Mouse (Mus musculus): ENCODE measurements around the gene Erc1. TPM values are rescaled to one million over a fixed set of nuclear protein-coding genes. Genes with fewer than 3 reads are reported as not detected.
"Not testable (repeated sequence)": the region's sequence is repeated elsewhere in the genome, so short reads cannot be mapped to it uniquely, and the experiment has no call there.

Erc1 gene
- polyA plus RNA-seq, 1 experiment = 3.0 TPM

- H3K4me1 ChIP-seq (ENCODE audit: control insufficient read depth, insufficient read depth, insufficient read length) = no peaks in the 10 kb centered on the region
- 87% methylated on average over 5 of the region's 5 CpGs for WGBS
- no peaks in the 10 kb centered on the region for H3K27me3 ChIP-seq (ENCODE audit: control insufficient read depth, insufficient read depth, low read length)
- no peak for DNase-seq (ENCODE audit: low read depth in 1 of 2, low spot score in 2 of 2)
- no peak for TF ChIP-seq POLR2A (IDR thresholded peaks at IDR 0.05; ENCODE audit: low read depth, low read length)
- no peak for TF ChIP-seq CTCF (IDR thresholded peaks at IDR 0.05; ENCODE audit: extremely low read depth, insufficient read depth, insufficient read length, insufficient replicate concordance)
- no peak overlapping the region for H3K27ac ChIP-seq (ENCODE audit: insufficient read depth, low read length)
- no peaks in the 10 kb centered on the region for H3K36me3 ChIP-seq (ENCODE audit: control insufficient read depth, insufficient read depth, low read length)
- no peak overlapping the region for H3K4me3 ChIP-seq (ENCODE audit: extremely low read depth, insufficient read depth, insufficient read length)
Observed at GRCm38 (mm10) chr6:119829951-119830350, 18.0 kb downstream of the Erc1 start.

GRCm38 (mm10) chr6:119828165-119828564 is 19.8 kb downstream of the Erc1 start:
- Histone ChIP-seq H3K4me3 (ENCODE audit: extremely low read depth, insufficient read depth, insufficient read length) (no peak overlapping the region), H3K36me3 (ENCODE audit: control insufficient read depth, insufficient read depth, low read length) (no peaks in the 10 kb centered on the region), H3K4me1 (ENCODE audit: control insufficient read depth, insufficient read depth, insufficient read length) (no peaks in the 10 kb centered on the region), H3K27me3 (ENCODE audit: control insufficient read depth, insufficient read depth, low read length) (no peaks in the 10 kb centered on the region), H3K27ac (ENCODE audit: insufficient read depth, low read length) (no peak overlapping the region)
- no peak for DNase-seq (ENCODE audit: low read depth in 1 of 2, low spot score in 2 of 2)
- WGBS = 95% methylated on average over 1 of the region's 1 CpGs
- TF ChIP-seq CTCF (IDR thresholded peaks at IDR 0.05; ENCODE audit: extremely low read depth, insufficient read depth, insufficient read length, insufficient replicate concordance) (no peak), POLR2A (IDR thresholded peaks at IDR 0.05; ENCODE audit: low read depth, low read length) (no peak)

- no peaks in the 10 kb centered on the region for H3K27me3 ChIP-seq (ENCODE audit: control insufficient read depth, insufficient read depth, low read length)
- no peak for DNase-seq (ENCODE audit: low read depth in 1 of 2, low spot score in 2 of 2)
- WGBS = 91% methylated on average over 4 of the region's 4 CpGs
- H3K27ac ChIP-seq (ENCODE audit: insufficient read depth, low read length) = no peak overlapping the region
- no peak overlapping the region for H3K4me3 ChIP-seq (ENCODE audit: extremely low read depth, insufficient read depth, insufficient read length)
- TF ChIP-seq CTCF (IDR thresholded peaks at IDR 0.05; ENCODE audit: extremely low read depth, insufficient read depth, insufficient read length, insufficient replicate concordance) (no peak), POLR2A (IDR thresholded peaks at IDR 0.05; ENCODE audit: low read depth, low read length) (no peak)
- no peaks in the 10 kb centered on the region for H3K4me1 ChIP-seq (ENCODE audit: control insufficient read depth, insufficient read depth, insufficient read length)
- no peaks in the 10 kb centered on the region for H3K36me3 ChIP-seq (ENCODE audit: control insufficient read depth, insufficient read depth, low read length)
Observed at GRCm38 (mm10) chr6:119826701-119827100, 21.3 kb downstream of the Erc1 start.

DNA sequence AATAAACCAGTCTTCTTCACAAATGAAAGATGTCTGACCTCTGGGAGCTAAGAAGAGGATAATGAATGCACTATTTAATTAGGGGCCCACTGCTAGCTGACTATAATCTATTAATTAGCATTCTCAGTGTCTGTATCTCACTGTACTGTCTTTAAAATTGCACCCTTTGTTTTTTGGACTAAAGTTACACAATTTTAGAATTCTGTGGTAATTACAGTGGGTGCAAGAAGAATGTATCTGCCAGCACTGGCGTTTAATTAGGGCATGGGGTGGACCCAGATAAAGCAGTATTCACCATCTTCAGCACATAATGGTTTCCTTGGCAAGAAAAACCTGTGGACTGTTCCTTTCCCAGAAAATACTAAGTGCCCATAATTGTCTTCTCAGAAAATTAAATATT is 25.8 kb downstream of the Erc1 start:
- no peak for TF ChIP-seq CTCF (IDR thresholded peaks at IDR 0.05; ENCODE audit: extremely low read depth, insufficient read depth, insufficient read length, insufficient replicate concordance)
- TF ChIP-seq POLR2A (IDR thresholded peaks at IDR 0.05; ENCODE audit: low read depth, low read length) = no peak
- no peak overlapping the region for H3K27ac ChIP-seq (ENCODE audit: insufficient read depth, low read length)
- no peaks in the 10 kb centered on the region for H3K4me1 ChIP-seq (ENCODE audit: control insufficient read depth, insufficient read depth, insufficient read length)
- H3K36me3 ChIP-seq (ENCODE audit: control insufficient read depth, insufficient read depth, low read length) = no peaks in the 10 kb centered on the region
- no peak for DNase-seq (ENCODE audit: low read depth in 1 of 2, low spot score in 2 of 2)
- no peak overlapping the region for H3K4me3 ChIP-seq (ENCODE audit: extremely low read depth, insufficient read depth, insufficient read length)
- no peaks in the 10 kb centered on the region for H3K27me3 ChIP-seq (ENCODE audit: control insufficient read depth, insufficient read depth, low read length)
- WGBS = 92% methylated on average over 1 of the region's 1 CpGs

- Histone ChIP-seq H3K36me3 (ENCODE audit: control insufficient read depth, insufficient read depth, low read length) (no peaks in the 10 kb centered on the region), H3K27me3 (ENCODE audit: control insufficient read depth, insufficient read depth, low read length) (no peaks in the 10 kb centered on the region), H3K4me3 (ENCODE audit: extremely low read depth, insufficient read depth, insufficient read length) (no peak overlapping the region), H3K27ac (ENCODE audit: insufficient read depth, low read length) (no peak overlapping the region), H3K4me1 (ENCODE audit: control insufficient read depth, insufficient read depth, insufficient read length) (no peaks in the 10 kb centered on the region)
- no peak for TF ChIP-seq CTCF (IDR thresholded peaks at IDR 0.05; ENCODE audit: extremely low read depth, insufficient read depth, insufficient read length, insufficient replicate concordance)
- no peak for TF ChIP-seq POLR2A (IDR thresholded peaks at IDR 0.05; ENCODE audit: low read depth, low read length)
- 95% methylated on average over 1 of the region's 1 CpGs for WGBS
- no peak for DNase-seq (ENCODE audit: low read depth in 1 of 2, low spot score in 2 of 2)
Observed at GRCm38 (mm10) chr6:119821158-119821557, 26.8 kb downstream of the Erc1 start.

DNA sequence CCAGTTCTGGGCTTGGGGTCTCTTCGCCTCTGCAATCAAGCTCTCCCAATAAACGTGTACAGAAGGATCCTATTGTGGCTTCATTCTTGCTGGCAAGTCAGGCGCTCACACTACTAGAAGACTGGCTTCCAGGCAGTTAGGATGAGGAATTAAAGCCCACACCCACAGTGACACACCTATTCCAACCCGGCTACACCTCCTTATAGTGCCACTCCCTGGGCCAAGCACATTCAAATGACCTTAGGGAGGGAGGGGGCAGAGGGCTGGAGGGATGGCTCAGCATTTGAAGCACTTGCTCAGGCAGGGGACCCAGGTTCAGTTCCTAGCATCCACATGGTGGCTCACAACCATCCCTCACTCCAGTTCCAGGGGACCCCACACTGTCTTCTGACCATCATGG is 29.4 kb downstream of the Erc1 start:
- Histone ChIP-seq H3K36me3 (ENCODE audit: control insufficient read depth, insufficient read depth, low read length) (no peaks in the 10 kb centered on the region), H3K27ac (ENCODE audit: insufficient read depth, low read length) (no peak overlapping the region), H3K4me1 (ENCODE audit: control insufficient read depth, insufficient read depth, insufficient read length) (no peaks in the 10 kb centered on the region), H3K27me3 (ENCODE audit: control insufficient read depth, insufficient read depth, low read length) (no peaks in the 10 kb centered on the region), H3K4me3 (ENCODE audit: extremely low read depth, insufficient read depth, insufficient read length) (no peak overlapping the region)
- TF ChIP-seq POLR2A (IDR thresholded peaks at IDR 0.05; ENCODE audit: low read depth, low read length) = no peak
- TF ChIP-seq CTCF (IDR thresholded peaks at IDR 0.05; ENCODE audit: extremely low read depth, insufficient read depth, insufficient read length, insufficient replicate concordance) = no peak
- no peak for DNase-seq (ENCODE audit: low read depth in 1 of 2, low spot score in 2 of 2)
- over 99% methylated on average over 4 of the region's 4 CpGs for WGBS

GRCm38 (mm10) chr6:119815426-119815825 is 32.5 kb downstream of the Erc1 start:
- 91% methylated on average over 4 of the region's 4 CpGs for WGBS
- H3K36me3 ChIP-seq (ENCODE audit: control insufficient read depth, insufficient read depth, low read length) = no peaks in the 10 kb centered on the region
- no peaks in the 10 kb centered on the region for H3K4me1 ChIP-seq (ENCODE audit: control insufficient read depth, insufficient read depth, insufficient read length)
- no peak overlapping the region for H3K4me3 ChIP-seq (ENCODE audit: extremely low read depth, insufficient read depth, insufficient read length)
- no peak for TF ChIP-seq POLR2A (IDR thresholded peaks at IDR 0.05; ENCODE audit: low read depth, low read length)
- no peak for TF ChIP-seq CTCF (IDR thresholded peaks at IDR 0.05; ENCODE audit: extremely low read depth, insufficient read depth, insufficient read length, insufficient replicate concordance)
- no peak for DNase-seq (ENCODE audit: low read depth in 1 of 2, low spot score in 2 of 2)
- no peak overlapping the region for H3K27ac ChIP-seq (ENCODE audit: insufficient read depth, low read length)
- H3K27me3 ChIP-seq (ENCODE audit: control insufficient read depth, insufficient read depth, low read length) = no peaks in the 10 kb centered on the region

DNA sequence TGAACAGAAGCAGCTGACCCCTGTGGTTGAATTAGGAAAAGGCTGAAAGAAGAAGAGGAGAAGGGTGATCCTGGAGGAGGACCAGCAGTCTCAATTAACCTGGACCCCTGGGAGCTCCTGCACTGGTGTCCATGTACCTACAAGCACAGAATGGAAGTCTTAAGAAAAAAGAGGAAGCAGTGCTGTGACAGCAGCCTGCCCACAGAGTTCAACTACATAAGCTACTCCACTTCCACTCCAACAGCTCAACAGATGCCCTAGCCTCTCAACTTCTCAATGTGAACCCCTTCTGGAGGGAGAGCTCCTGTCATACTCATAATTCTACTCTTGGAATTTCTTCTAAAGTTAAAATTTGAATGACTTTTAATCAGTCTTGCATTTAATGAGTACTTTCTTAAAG is 34.9 kb downstream of the Erc1 start:
- not testable (repeated sequence) for H3K4me1 ChIP-seq (ENCODE audit: control insufficient read depth, insufficient read depth, insufficient read length); H3K27me3 ChIP-seq (ENCODE audit: control insufficient read depth, insufficient read depth, low read length); H3K27ac ChIP-seq (ENCODE audit: insufficient read depth, low read length); H3K4me3 ChIP-seq (ENCODE audit: extremely low read depth, insufficient read depth, insufficient read length); H3K36me3 ChIP-seq (ENCODE audit: control insufficient read depth, insufficient read depth, low read length); DNase-seq (ENCODE audit: low read depth in 1 of 2, low spot score in 2 of 2)

Data from spleen, adult 2 months (tissue).